Mouse (Mus musculus): ENCODE data around the gene Mrpl55. TPM values are rescaled to one million over a fixed set of nuclear protein-coding genes. Genes with fewer than 3 reads are reported as not detected.

Mrpl55 gene
- polyA plus RNA-seq, 1 experiment, result 44.7 TPM

GRCm38 (mm10) chr11:59239428-59239785, 37.1 kb downstream of the Mrpl55 start:
- peaks cover 65% of the 10 kb centered on the region for H3K27me3 ChIP-seq (ENCODE audit: control insufficient read depth, insufficient read depth, insufficient read length)
- H3K79me3 ChIP-seq (ENCODE audit: low read depth), result no peaks in the 10 kb centered on the region
- no peak overlapping the region for H3K4me3 ChIP-seq (ENCODE audit: insufficient read depth, poor library complexity, severe bottlenecking)
- H3K79me2 ChIP-seq (ENCODE audit: control insufficient read depth, insufficient read depth), result no peaks in the 10 kb centered on the region
- H3K36me3 ChIP-seq (ENCODE audit: control insufficient read depth, insufficient read depth), result no peaks in the 10 kb centered on the region
- TF ChIP-seq CTCF (IDR thresholded peaks at IDR 0.05; ENCODE audit: control insufficient read depth, insufficient read depth, insufficient read length) (no peak), MYOD1 (IDR thresholded peaks at IDR 0.05; ENCODE audit: control insufficient read depth, insufficient read length, low read depth) (no peak), USF1 (IDR thresholded peaks at IDR 0.05; ENCODE audit: low read depth) (no peak), MYOG (IDR thresholded peaks at IDR 0.05; ENCODE audit: control insufficient read depth, extremely low read depth, insufficient read length) (no peak), FOSL1 (IDR thresholded peaks at IDR 0.05; ENCODE audit: insufficient read depth, low read length, poor library complexity, severe bottlenecking) (no peak), MAX (IDR thresholded peaks at IDR 0.05) (no peak), CEBPB (IDR thresholded peaks at IDR 0.05; ENCODE audit: low read depth) (no peak)
- H3ac ChIP-seq (ENCODE audit: control insufficient read depth, insufficient read length, low read depth), result no peak overlapping the region

GRCm38 (mm10) chr11:59239796-59240195, 37.5 kb downstream of the Mrpl55 start:
- TF ChIP-seq MAX (IDR thresholded peaks at IDR 0.05) (no peak), MYOG (IDR thresholded peaks at IDR 0.05; ENCODE audit: control insufficient read depth, extremely low read depth, insufficient read length) (no peak), CTCF (IDR thresholded peaks at IDR 0.05; ENCODE audit: control insufficient read depth, insufficient read depth, insufficient read length) (no peak), FOSL1 (IDR thresholded peaks at IDR 0.05; ENCODE audit: insufficient read depth, low read length, poor library complexity, severe bottlenecking) (no peak), MYOD1 (IDR thresholded peaks at IDR 0.05; ENCODE audit: control insufficient read depth, insufficient read length, low read depth) (no peak), USF1 (IDR thresholded peaks at IDR 0.05; ENCODE audit: low read depth) (no peak), CEBPB (IDR thresholded peaks at IDR 0.05; ENCODE audit: low read depth) (no peak)
- no peaks in the 10 kb centered on the region for H3K79me3 ChIP-seq (ENCODE audit: low read depth)
- H3K27me3 ChIP-seq (ENCODE audit: control insufficient read depth, insufficient read depth, insufficient read length), result peaks cover 69% of the 10 kb centered on the region

GRCm38 (mm10) chr11:59241841-59242240, 39.6 kb downstream of the Mrpl55 start:
- peaks cover 79% of the 10 kb centered on the region for H3K27me3 ChIP-seq (ENCODE audit: control insufficient read depth, insufficient read depth, insufficient read length)
- H3K4me3 ChIP-seq (ENCODE audit: insufficient read depth, poor library complexity, severe bottlenecking), result no peak overlapping the region
- H3ac ChIP-seq (ENCODE audit: control insufficient read depth, insufficient read length, low read depth), result no peak overlapping the region
- H3K36me3 ChIP-seq (ENCODE audit: control insufficient read depth, insufficient read depth), result no peaks in the 10 kb centered on the region
- H3K79me3 ChIP-seq (ENCODE audit: low read depth), result no peaks in the 10 kb centered on the region
- no peaks in the 10 kb centered on the region for H3K79me2 ChIP-seq (ENCODE audit: control insufficient read depth, insufficient read depth)
- no peak for TF ChIP-seq CEBPB (IDR thresholded peaks at IDR 0.05; ENCODE audit: low read depth)
- TF ChIP-seq MYOD1 (IDR thresholded peaks at IDR 0.05; ENCODE audit: control insufficient read depth, insufficient read length, low read depth), result no peak
- no peak for TF ChIP-seq MAX (IDR thresholded peaks at IDR 0.05)
- no peak for TF ChIP-seq CTCF (IDR thresholded peaks at IDR 0.05; ENCODE audit: control insufficient read depth, insufficient read depth, insufficient read length)
- no peak for TF ChIP-seq MYOG (IDR thresholded peaks at IDR 0.05; ENCODE audit: control insufficient read depth, extremely low read depth, insufficient read length)
- TF ChIP-seq FOSL1 (IDR thresholded peaks at IDR 0.05; ENCODE audit: insufficient read depth, low read length, poor library complexity, severe bottlenecking), result no peak
- TF ChIP-seq USF1 (IDR thresholded peaks at IDR 0.05; ENCODE audit: low read depth), result no peak

More at GRCm38 (mm10) chr11:59239796-59240195, 37.5 kb downstream of the Mrpl55 start:
- Histone ChIP-seq H3K36me3 (ENCODE audit: control insufficient read depth, insufficient read depth) (no peaks in the 10 kb centered on the region), H3ac (ENCODE audit: control insufficient read depth, insufficient read length, low read depth) (no peak overlapping the region), H3K4me3 (ENCODE audit: insufficient read depth, poor library complexity, severe bottlenecking) (no peak overlapping the region), H3K79me2 (ENCODE audit: control insufficient read depth, insufficient read depth) (no peaks in the 10 kb centered on the region)

GRCm38 (mm10) chr11:59243856-59244255, 41.6 kb downstream of the Mrpl55 start:
- TF ChIP-seq CEBPB (IDR thresholded peaks at IDR 0.05; ENCODE audit: low read depth) (no peak), MYOG (IDR thresholded peaks at IDR 0.05; ENCODE audit: control insufficient read depth, extremely low read depth, insufficient read length) (no peak), CTCF (IDR thresholded peaks at IDR 0.05; ENCODE audit: control insufficient read depth, insufficient read depth, insufficient read length) (no peak), MAX (IDR thresholded peaks at IDR 0.05) (no peak), MYOD1 (IDR thresholded peaks at IDR 0.05; ENCODE audit: control insufficient read depth, insufficient read length, low read depth) (no peak), USF1 (IDR thresholded peaks at IDR 0.05; ENCODE audit: low read depth) (no peak), FOSL1 (IDR thresholded peaks at IDR 0.05; ENCODE audit: insufficient read depth, low read length, poor library complexity, severe bottlenecking) (no peak)
- Histone ChIP-seq H3K79me2 (ENCODE audit: control insufficient read depth, insufficient read depth) (no peaks in the 10 kb centered on the region), H3ac (ENCODE audit: control insufficient read depth, insufficient read length, low read depth) (no peak overlapping the region), H3K36me3 (ENCODE audit: control insufficient read depth, insufficient read depth) (no peaks in the 10 kb centered on the region), H3K79me3 (ENCODE audit: low read depth) (no peaks in the 10 kb centered on the region), H3K4me3 (ENCODE audit: insufficient read depth, poor library complexity, severe bottlenecking) (no peak overlapping the region), H3K27me3 (ENCODE audit: control insufficient read depth, insufficient read depth, insufficient read length) (peaks cover 90% of the 10 kb centered on the region)

GRCm38 (mm10) chr11:59248101-59248500, 45.8 kb downstream of the Mrpl55 start:
- peaks cover 86% of the 10 kb centered on the region for H3K27me3 ChIP-seq (ENCODE audit: control insufficient read depth, insufficient read depth, insufficient read length)
- H3K36me3 ChIP-seq (ENCODE audit: control insufficient read depth, insufficient read depth), result no peaks in the 10 kb centered on the region
- TF ChIP-seq MAX (IDR thresholded peaks at IDR 0.05) (no peak), MYOD1 (IDR thresholded peaks at IDR 0.05; ENCODE audit: control insufficient read depth, insufficient read length, low read depth) (no peak), CTCF (IDR thresholded peaks at IDR 0.05; ENCODE audit: control insufficient read depth, insufficient read depth, insufficient read length) (no peak), CEBPB (IDR thresholded peaks at IDR 0.05; ENCODE audit: low read depth) (no peak), FOSL1 (IDR thresholded peaks at IDR 0.05; ENCODE audit: insufficient read depth, low read length, poor library complexity, severe bottlenecking) (no peak), MYOG (IDR thresholded peaks at IDR 0.05; ENCODE audit: control insufficient read depth, extremely low read depth, insufficient read length) (no peak), USF1 (IDR thresholded peaks at IDR 0.05; ENCODE audit: low read depth) (no peak)
- no peak overlapping the region for H3ac ChIP-seq (ENCODE audit: control insufficient read depth, insufficient read length, low read depth)
- H3K79me3 ChIP-seq (ENCODE audit: low read depth), result no peaks in the 10 kb centered on the region
- no peaks in the 10 kb centered on the region for H3K79me2 ChIP-seq (ENCODE audit: control insufficient read depth, insufficient read depth)
- H3K4me3 ChIP-seq (ENCODE audit: insufficient read depth, poor library complexity, severe bottlenecking), result no peak overlapping the region

Other genes with a start within 250 kb of the Mrpl55 start
- 11.4 TPM for gene Hist3h2a, start 247.8 kb upstream of the Mrpl55 start, polyA plus RNA-seq (2012; fragmentation: generic; extraction: Trizol)
- 0.22 TPM for gene Trim17, start 247.8 kb upstream of the Mrpl55 start, polyA plus RNA-seq (2012; fragmentation: generic; extraction: Trizol)
- 15.1 TPM for gene Trim11, start 224.4 kb upstream of the Mrpl55 start, polyA plus RNA-seq (2012; fragmentation: generic; extraction: Trizol)
- 0.02 TPM for gene Obscn, start 66.1 kb upstream of the Mrpl55 start, polyA plus RNA-seq (2012; fragmentation: generic; extraction: Trizol)
- gene Iba57, start 38.7 kb upstream of the Mrpl55 start, polyA plus RNA-seq (2012; fragmentation: generic; extraction: Trizol), result 3.5 TPM
- 0.02 TPM for gene Gjc2, start 19.3 kb upstream of the Mrpl55 start, polyA plus RNA-seq (2012; fragmentation: generic; extraction: Trizol)
- gene Guk1, start 10.3 kb upstream of the Mrpl55 start, polyA plus RNA-seq (2012; fragmentation: generic; extraction: Trizol), result 81.0 TPM
- 17.8 TPM for gene 2310033P09Rik, start 5.8 kb downstream of the Mrpl55 start, polyA plus RNA-seq (2012; fragmentation: generic; extraction: Trizol)
- 636 TPM for gene Arf1, start 25.8 kb downstream of the Mrpl55 start, polyA plus RNA-seq (2012; fragmentation: generic; extraction: Trizol)
- not detected for gene Wnt3a, start 88.3 kb downstream of the Mrpl55 start, polyA plus RNA-seq (2012; fragmentation: generic; extraction: Trizol)
- gene Wnt9a, start 104.4 kb downstream of the Mrpl55 start, polyA plus RNA-seq (2012; fragmentation: generic; extraction: Trizol), result 1.8 TPM
- not detected for gene Prss38, start 173.2 kb downstream of the Mrpl55 start, polyA plus RNA-seq (2012; fragmentation: generic; extraction: Trizol)
- gene Jmjd4, start 247.6 kb downstream of the Mrpl55 start, polyA plus RNA-seq (2012; fragmentation: generic; extraction: Trizol), result 5.1 TPM
- 54.3 TPM for gene Snap47, start 248.7 kb downstream of the Mrpl55 start, polyA plus RNA-seq (2012; fragmentation: generic; extraction: Trizol)